Mouse (Mus musculus): ENCODE results near the gene Tspan1. TPM values are rescaled to one million over a fixed set of nuclear protein-coding genes. Genes with fewer than 3 reads are reported as not detected.

Tspan1 gene
- under 1 TPM in 1 of 2 experiments, not detected in 1; 0.33 TPM for total RNA-seq (2021)
- long read RNA-seq, experiment 1: 0 reads
- long read RNA-seq, experiment 2: 0 reads

DNA sequence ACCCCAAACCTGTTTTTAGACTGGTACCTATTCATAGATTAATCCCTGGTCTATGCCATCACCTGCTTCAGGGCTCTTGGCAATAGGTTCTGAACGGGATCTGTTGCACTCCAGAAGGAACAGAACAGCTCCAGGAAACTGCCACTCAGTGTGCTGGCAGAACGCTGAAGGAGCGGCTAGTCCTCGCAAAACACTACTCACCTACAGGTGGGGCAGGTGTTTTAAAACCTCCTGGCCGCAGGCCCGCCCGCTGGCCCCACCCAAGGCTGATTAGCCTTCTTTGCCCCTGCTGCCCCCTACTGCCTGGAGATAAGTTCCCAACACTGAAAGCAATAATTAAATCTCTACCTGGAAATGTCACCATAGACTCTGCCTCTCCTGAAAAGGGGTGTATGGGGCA, at the start of gene Tspan1:
TSS of gene Tspan1 (minus strand) at position 198 of the 400 bp plus-strand sequence.
- no peak within 1 kb of the TSS for H3K27ac ChIP-seq
- DNase-seq (ENCODE audit: low spot score in 2 of 2): no peak
- peak; percentile 56 for TF ChIP-seq CTCF (conservative IDR thresholded peaks at IDR 0.05)
- no peak within 1 kb of the TSS for H3K4me3 ChIP-seq

DNA sequence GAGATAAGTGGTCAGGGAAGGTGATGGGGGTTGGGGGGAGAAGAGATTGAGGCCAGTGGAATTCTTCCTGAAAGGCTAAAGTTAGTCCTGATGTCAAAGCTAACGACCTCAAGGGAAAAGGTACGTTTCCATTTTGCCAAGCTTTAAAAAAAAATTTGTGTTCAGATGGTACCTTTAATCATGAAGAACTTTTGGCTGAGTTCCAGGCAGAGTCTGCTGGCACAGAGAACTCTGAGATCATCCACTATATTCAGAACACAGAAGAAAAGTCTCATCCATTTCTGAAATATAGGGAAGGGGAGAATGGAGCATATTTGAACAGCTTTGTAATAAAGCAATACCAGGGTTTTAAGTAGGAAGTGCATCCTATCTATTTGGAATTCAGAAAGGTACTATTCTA, 49.6 kb upstream of the Tspan1 start:
- Histone ChIP-seq H3K27ac (peak overlapping the region; percentile 67; the same call in 1 of the 2 replicates), H3K4me3 (no peak overlapping the region)
- TF ChIP-seq CTCF (conservative IDR thresholded peaks at IDR 0.05): no peak
- DNase-seq (ENCODE audit: low spot score in 2 of 2): peak; percentile 27 to 29

DNA sequence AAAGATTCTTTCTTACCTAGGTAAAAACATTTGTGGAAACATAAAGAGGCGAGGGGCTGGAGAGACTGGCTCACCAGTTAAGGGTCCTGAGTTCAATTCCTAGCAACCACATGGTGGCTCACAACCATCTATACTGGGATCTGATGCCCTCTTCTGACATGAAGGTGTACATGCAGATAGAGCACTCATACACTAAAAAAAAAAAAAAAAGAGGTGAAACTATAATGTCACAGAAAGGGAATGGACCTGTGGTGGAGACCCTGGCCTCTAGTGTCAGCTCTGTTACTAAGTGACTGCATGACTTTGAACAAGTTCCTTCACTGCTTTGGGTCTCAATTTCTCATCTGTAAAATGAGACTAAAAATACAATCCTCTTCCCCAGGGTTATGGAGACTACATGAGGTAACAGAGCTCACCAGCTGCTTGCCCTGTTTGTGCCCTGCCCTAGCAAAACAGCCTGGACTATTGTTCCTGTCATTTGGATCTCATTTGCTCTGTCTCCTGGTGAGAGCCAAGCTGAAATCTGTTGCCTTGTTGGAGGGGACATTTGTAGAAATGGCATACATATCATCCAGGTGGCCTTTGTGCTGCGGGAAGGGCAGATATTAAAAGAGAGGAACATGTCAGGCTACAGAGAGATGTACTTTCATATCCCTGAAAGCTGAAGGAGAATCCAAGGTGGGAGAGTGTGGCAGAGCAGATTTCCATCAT, 48.6 kb upstream of the Tspan1 start:
- Histone ChIP-seq H3K4me3 (no peak overlapping the region), H3K27ac (peak overlapping the region; percentile 67; the same call in 1 of the 2 replicates)
- DNase-seq (ENCODE audit: low spot score in 2 of 2): no peak
- TF ChIP-seq CTCF (conservative IDR thresholded peaks at IDR 0.05): peak; percentile 25

DNA sequence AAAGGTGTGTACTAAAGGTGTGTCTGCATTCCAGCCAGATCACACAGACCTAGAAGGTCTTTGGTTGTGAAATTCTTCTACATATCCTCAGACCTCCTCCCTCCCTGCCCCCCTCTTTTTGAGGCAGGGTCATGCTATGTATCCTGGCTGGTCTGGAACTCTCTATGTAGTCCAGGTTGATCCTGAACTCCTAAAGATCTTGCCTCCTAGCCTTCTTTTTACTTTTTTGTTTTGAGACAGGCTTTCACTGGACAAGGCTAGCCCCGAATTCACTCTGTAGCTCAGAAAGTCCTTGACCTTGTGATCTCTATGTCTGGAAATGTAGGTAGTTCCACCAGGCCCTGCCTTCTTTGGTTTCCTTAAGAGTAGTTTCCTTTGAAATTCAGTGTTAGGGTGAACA, 41.5 kb upstream of the Tspan1 start:
- TF ChIP-seq CTCF (conservative IDR thresholded peaks at IDR 0.05): no peak
- H3K27ac ChIP-seq: no peak overlapping the region
- H3K4me3 ChIP-seq: no peak overlapping the region
- no peak for DNase-seq (ENCODE audit: low spot score in 2 of 2)

DNA sequence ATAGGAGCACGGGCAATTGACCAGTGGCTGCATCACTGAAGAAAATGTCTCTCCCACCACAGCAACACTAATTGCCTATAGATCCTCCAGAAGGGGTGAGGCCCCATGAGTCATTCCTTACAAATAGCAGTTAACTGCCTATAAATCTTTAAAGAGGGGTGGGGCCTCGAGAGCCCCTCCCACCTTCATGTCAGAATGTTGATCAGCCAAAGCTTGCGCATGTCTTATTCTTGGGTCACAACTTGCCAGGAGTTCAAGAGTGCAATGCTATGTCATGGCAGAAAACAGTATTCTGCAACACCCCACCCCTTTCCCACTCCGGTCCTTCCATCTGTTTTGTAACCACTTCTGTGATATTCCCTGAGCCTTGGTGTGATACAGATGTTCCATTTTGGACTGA, 39.1 kb upstream of the Tspan1 start:
- no peak overlapping the region for H3K27ac ChIP-seq
- TF ChIP-seq CTCF (conservative IDR thresholded peaks at IDR 0.05): no peak
- DNase-seq (ENCODE audit: low spot score in 2 of 2): no peak
- no peak overlapping the region for H3K4me3 ChIP-seq

DNA sequence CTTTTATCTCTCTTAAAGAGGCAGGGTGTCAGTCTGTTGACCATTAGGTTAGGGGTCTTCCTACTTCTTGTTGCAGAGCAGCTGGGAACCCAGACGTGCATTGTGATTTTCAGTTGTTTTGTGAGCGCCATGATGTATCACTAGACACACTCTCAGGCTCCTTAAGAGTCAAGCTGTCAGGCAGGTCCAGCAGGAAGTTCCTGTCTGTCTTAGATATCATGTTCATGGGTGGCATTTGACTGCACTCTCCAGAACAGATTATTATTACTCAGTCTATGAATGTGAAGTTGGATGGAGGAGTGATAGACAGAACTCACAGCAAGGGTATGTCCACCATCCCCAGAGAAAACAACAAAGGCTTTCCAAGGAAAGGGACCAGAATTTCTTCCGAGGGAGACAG, 37.0 kb upstream of the Tspan1 start:
- TF ChIP-seq CTCF (conservative IDR thresholded peaks at IDR 0.05): no peak
- no peak for DNase-seq (ENCODE audit: low spot score in 2 of 2)
- Histone ChIP-seq H3K27ac (no peak overlapping the region), H3K4me3 (no peak overlapping the region)

DNA sequence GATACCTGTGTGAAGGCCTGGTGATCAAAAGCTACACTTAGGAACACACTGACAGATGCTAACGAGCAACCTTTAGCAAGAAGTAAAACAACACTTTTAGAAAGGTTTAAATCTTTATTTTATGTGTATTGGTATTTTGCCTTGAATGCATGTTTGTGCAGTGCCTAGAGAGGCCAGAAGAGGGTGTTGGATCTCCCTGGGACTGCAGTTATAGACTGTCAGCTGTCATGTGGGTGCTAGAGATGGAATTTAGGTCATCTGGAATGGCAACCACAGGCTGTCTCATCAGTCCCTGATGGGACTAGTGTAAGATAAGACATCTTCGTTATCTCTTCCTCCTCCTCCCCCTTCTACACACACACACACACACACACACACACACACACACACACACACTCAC, 31.0 kb upstream of the Tspan1 start:
- peak; percentile 64 for TF ChIP-seq CTCF (conservative IDR thresholded peaks at IDR 0.05)
- no peak for DNase-seq (ENCODE audit: low spot score in 2 of 2)
- H3K4me3 ChIP-seq: no peak overlapping the region
- H3K27ac ChIP-seq: no peak overlapping the region

DNA sequence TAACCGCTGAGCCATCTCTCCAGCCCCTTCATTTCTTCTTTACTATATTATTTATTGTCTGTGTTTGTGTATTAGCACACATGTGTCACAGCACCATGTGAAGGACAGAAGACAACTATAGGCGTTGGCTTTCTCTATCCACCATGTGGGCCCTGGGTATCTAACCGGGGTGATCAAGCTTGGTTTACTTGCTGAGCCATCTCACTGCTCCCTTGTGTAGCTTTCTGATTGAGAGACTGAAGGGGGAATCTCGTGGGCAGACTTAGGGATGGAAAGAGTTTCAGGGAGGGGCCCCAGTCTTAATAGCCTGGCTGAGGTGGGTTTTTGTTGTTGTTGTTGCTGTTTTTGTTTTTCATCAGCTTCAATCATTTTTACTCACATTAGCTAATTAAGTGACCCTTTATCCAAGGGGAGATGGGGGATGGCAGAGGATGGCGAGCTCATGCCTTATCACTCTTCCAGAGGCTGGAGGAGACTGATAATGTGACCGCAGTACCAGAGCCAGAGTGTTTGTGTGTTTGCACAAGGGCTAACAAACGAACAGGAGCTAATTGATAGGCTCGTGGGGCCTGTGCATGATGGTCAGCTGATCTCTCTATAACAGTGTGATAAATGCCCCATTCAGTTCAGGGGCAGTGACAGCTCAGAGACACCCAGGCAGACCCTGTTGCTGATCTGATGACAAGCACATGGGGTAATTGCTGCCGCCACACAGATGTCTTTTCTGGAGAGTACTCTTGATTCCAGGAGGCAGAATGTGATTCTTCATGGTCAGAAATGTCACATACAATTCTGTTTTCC, 26.4 kb upstream of the Tspan1 start:
- H3K4me3 ChIP-seq: no peak overlapping the region
- DNase-seq (ENCODE audit: low spot score in 2 of 2): no peak
- H3K27ac ChIP-seq: peak overlapping the region; percentile 18; the same call in 1 of the 2 replicates
- no peak for TF ChIP-seq CTCF (conservative IDR thresholded peaks at IDR 0.05)

DNA sequence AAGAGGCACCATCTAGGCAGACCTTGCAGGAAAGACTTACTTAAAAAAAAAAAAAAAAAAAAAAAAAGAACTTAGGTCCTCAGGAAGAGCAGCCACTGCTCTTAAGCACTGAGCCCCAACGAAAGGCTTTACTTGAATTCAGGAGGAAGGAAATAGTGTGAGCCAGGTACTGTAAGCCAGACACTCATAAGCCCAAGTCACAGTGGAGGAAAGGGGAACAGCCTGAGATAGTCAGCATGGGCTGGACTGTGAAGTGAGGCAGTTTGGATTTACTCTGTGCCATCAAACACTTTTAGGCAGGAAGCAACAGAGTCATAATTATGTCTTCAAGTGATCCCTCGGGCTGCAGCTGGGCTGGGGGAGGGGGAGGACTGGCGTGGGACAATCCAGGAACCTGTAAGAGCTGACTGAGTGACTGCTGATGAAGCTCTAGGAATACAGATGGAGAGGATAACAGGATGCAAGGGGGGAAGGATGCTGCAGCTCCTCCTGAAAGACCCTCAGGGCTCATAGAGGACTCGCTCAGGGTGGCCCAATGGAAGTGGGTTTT, 25.0 kb upstream of the Tspan1 start:
- DNase-seq (ENCODE audit: low spot score in 2 of 2): no peak
- no peak for TF ChIP-seq CTCF (conservative IDR thresholded peaks at IDR 0.05)
- Histone ChIP-seq H3K27ac (no peak overlapping the region), H3K4me3 (no peak overlapping the region)

DNA sequence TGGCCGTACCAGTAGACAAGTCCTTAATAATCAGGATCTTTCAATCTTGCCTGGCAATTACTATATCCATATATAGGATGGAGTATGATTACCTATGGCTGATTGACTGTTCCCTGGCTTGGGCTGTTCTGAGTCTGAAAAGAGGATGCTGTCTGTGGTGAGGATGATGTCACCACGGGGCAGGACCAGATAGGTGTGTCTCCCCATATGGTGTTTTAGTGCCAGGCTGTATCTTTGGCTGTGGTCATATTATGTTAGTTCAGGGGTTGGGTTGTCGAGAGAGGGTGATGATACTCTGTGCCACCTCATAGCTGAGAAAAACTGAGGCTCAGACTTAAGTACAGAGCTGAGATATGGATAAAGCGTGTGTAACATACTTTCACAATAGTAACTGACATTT, 17.7 kb upstream of the Tspan1 start:
- no peak for DNase-seq (ENCODE audit: low spot score in 2 of 2)
- no peak overlapping the region for H3K27ac ChIP-seq
- no peak for TF ChIP-seq CTCF (conservative IDR thresholded peaks at IDR 0.05)
- no peak overlapping the region for H3K4me3 ChIP-seq

DNA sequence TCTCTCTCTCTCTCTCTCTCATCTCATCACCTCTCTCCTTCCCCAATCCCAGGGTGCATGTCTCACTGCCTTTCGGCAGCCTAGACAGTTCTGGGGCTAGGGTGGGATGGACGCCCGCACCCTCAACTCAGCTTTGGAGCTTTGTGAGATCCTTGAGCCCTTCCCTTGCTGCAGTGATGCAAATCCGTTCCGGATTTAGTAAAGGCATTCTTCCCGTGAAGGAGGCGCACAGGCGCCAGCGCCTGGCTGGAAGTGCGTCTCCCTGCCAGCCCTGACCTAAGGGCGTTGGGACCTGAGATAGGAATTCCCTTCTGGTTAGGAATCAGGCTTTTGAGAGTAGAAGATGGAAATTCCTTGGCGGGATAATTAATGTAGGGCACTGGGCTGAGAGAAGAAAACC, 15.3 kb upstream of the Tspan1 start:
- Histone ChIP-seq H3K27ac (peak overlapping the region; percentile 36; the same call in 1 of the 2 replicates), H3K4me3 (peak overlapping the region; percentile 20)
- no peak for DNase-seq (ENCODE audit: low spot score in 2 of 2)
- TF ChIP-seq CTCF (conservative IDR thresholded peaks at IDR 0.05): no peak

DNA sequence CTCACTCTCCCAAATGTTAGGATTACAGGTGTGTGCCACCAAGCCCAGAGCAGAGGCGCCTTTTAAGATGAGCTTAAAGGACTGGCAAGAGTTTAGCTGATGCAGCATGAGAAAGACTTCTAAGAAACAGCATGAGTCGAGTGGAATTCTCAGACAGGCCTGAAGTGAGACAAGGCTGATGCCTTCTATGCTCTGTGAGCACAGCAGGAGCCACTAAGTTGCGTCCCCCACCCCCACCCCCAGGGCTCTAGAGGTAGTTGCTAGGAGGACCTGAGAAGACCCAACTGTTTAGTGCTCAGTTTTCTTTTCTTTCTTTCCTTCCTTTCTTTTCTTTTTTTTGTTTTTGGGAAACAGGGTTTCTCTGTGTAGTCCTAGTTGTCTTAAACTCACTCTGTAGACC, 14.7 kb upstream of the Tspan1 start:
- Histone ChIP-seq H3K27ac (peak overlapping the region; percentile 36; the same call in 1 of the 2 replicates), H3K4me3 (no peak overlapping the region)
- DNase-seq (ENCODE audit: low spot score in 2 of 2): no peak
- TF ChIP-seq CTCF (conservative IDR thresholded peaks at IDR 0.05): no peak

DNA sequence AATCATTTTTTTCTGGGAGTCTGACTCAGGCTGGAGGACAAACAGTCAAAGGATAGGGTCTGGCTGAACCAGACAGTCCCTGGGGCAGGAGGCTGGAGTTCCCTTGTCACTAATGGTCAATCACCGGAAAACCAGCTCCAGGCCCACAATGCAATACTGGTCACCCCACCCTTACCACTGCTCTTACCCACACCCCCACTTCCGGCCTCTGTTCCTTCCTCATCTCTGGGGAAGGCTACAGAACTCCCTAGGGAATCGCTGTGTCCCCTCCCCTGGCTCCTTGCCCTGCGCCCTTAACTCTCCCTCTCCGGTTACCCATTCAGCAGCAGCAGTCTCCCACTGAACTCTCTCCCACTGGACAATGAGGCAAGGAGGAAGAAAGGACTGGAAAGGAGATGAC, 9.7 kb upstream of the Tspan1 start:
- DNase-seq (ENCODE audit: low spot score in 2 of 2): no peak
- TF ChIP-seq CTCF (conservative IDR thresholded peaks at IDR 0.05): no peak
- Histone ChIP-seq H3K27ac (peak overlapping the region; percentile 80), H3K4me3 (peak overlapping the region; percentile 44)

Data from layer of hippocampus, adult 2 months (tissue).